20 mouse cellular contexts compared by ENCODE assay signal in genomic region chr3:108815631-108816030, GRCm38 (mm10).
"Had no signal": no experiment of that assay in that cellular context is flagged by ENCODE, and none has a peak within 500 bp of the region (broad histone marks: within the 10 kb centered on the region; RNA-seq: fewer than 3 reads in every experiment).

No protein-coding gene starts in this region.

- DNase-seq: kidney, adult 8-10 months; kidney, postnatal 10 days; kidney, postnatal 4 days; left cerebral cortex, postnatal 4 days; liver, postnatal 0 days; lung, embryonic 14.5 days; retina, postnatal 1 day; right cerebral cortex, postnatal 14 days; right cerebral cortex, postnatal 4 days; thymus, postnatal 25 days had no signal

- H3K4me3 ChIP-seq: kidney, embryonic 15.5 days; limb, embryonic 12.5 days; limb, embryonic 15.5 days; megakaryocyte, embryonic 14.5 days; midbrain, embryonic 10.5 days; midbrain, embryonic 13.5 days; myocyte; neural tube, embryonic 13.5 days had no signal

- H3K27ac ChIP-seq: kidney, embryonic 15.5 days; limb, embryonic 12.5 days; limb, embryonic 15.5 days; liver, embryonic 14.5 days; midbrain, embryonic 10.5 days; midbrain, embryonic 13.5 days; neural tube, embryonic 13.5 days; stomach, postnatal 0 days had no signal
